ENCODE assay signal across 8 mouse cellular contexts in genomic region chr5:147293127-147293910, GRCm38 (mm10). TPM values are rescaled to one million over a fixed set of nuclear protein-coding genes. Genes with fewer than 3 reads are reported as not detected.
DNase-seq lines count a peak whose midpoint lies in the region; ATAC-seq and TF ChIP-seq lines count a peak whose summit lies in the region.

No protein-coding gene starts in this region.

- TF ChIP-seq POLR2A in thymus, adult 2 months (IDR thresholded peaks at IDR 0.05; ENCODE audit: control insufficient read depth, extremely low read depth, insufficient read depth, low read length, poor library complexity): no peak

- H3K27me3 ChIP-seq in thymus, adult 2 months (ENCODE audit: control insufficient read depth, insufficient read depth, low read length): no peaks in the 10 kb centered on the region; the same call in 1 of the 2 replicates
- H3K27me3 ChIP-seq in forebrain, postnatal 0 days (ENCODE audit: insufficient read depth, low read length): peaks cover 57% of the 10 kb centered on the region
- peaks cover 64% of the 10 kb centered on the region for H3K27me3 ChIP-seq in limb, embryonic 13.5 days
- peaks cover 74% of the 10 kb centered on the region for H3K27me3 ChIP-seq in midbrain, embryonic 13.5 days
- no peaks in the 10 kb centered on the region for H3K27me3 ChIP-seq in splenic B cell, adult 2 months (ENCODE audit: control insufficient read depth, insufficient read depth, low read length, poor library complexity, severe bottlenecking)

- H3K36me3 ChIP-seq in thymus, adult 2 months (ENCODE audit: control insufficient read depth, insufficient read depth, low read length): no peaks in the 10 kb centered on the region
- no peaks in the 10 kb centered on the region for H3K36me3 ChIP-seq in forebrain, postnatal 0 days (ENCODE audit: insufficient read depth)
- H3K36me3 ChIP-seq in limb, embryonic 13.5 days: no peaks in the 10 kb centered on the region
- H3K36me3 ChIP-seq in midbrain, embryonic 13.5 days: no peaks in the 10 kb centered on the region
- no peaks in the 10 kb centered on the region for H3K36me3 ChIP-seq in splenic B cell, adult 2 months (ENCODE audit: control insufficient read depth, insufficient read depth, low read length, poor library complexity, severe bottlenecking)

- peak; percentile 95 for TF ChIP-seq CTCF in thymus, adult 2 months (IDR thresholded peaks at IDR 0.05; ENCODE audit: borderline replicate concordance, control insufficient read depth, extremely low read depth, insufficient read depth, low read length, poor library complexity)
- peak; percentile 95 for TF ChIP-seq CTCF in forebrain, postnatal 0 days (IDR thresholded peaks at IDR 0.05; ENCODE audit: low read depth)

- H3K9ac ChIP-seq in forebrain, postnatal 0 days: no peak overlapping the region
- H3K9ac ChIP-seq in limb, embryonic 13.5 days: no peak overlapping the region
- H3K9ac ChIP-seq in midbrain, embryonic 13.5 days (replicated peaks): no peak overlapping the region

- no peaks in the 10 kb centered on the region for H3K9me3 ChIP-seq in forebrain, postnatal 0 days (ENCODE audit: low read length)
- no peaks in the 10 kb centered on the region; the same call in 1 of the 2 replicates for H3K9me3 ChIP-seq in limb, embryonic 13.5 days
- H3K9me3 ChIP-seq in midbrain, embryonic 13.5 days: no peaks in the 10 kb centered on the region

- no peaks in the 10 kb centered on the region for H3K4me1 ChIP-seq in thymus, adult 2 months (replicated peaks; ENCODE audit: control insufficient read depth, insufficient read depth, low read length)
- H3K4me1 ChIP-seq in forebrain, postnatal 0 days (ENCODE audit: insufficient read depth): no peaks in the 10 kb centered on the region
- peaks cover 9% of the 10 kb centered on the region; the same call in 1 of the 2 replicates for H3K4me1 ChIP-seq in limb, embryonic 13.5 days
- no peaks in the 10 kb centered on the region for H3K4me1 ChIP-seq in midbrain, embryonic 13.5 days (replicated peaks)

- no peak overlapping the region for H3K4me2 ChIP-seq in forebrain, postnatal 0 days (ENCODE audit: low read depth)
- no peak overlapping the region for H3K4me2 ChIP-seq in limb, embryonic 13.5 days (replicated peaks)
- H3K4me2 ChIP-seq in midbrain, embryonic 13.5 days (replicated peaks): no peak overlapping the region

- 25% methylated on average over 18 of the region's 18 CpGs for WGBS in thymus, adult 2 months
- WGBS in forebrain, postnatal 0 days: 21% methylated on average over 18 of the region's 18 CpGs
- 22% methylated on average over 18 of the region's 18 CpGs for WGBS in limb, embryonic 13.5 days
- WGBS in midbrain, embryonic 13.5 days: 14% methylated on average over 18 of the region's 18 CpGs

- peak; percentile 78 for ATAC-seq in forebrain, postnatal 0 days
- ATAC-seq in inflammation-experienced regulatory T-cells, adult 6 months: peak; percentile 50
- peak; percentile 87 for ATAC-seq in limb, embryonic 13.5 days (ENCODE audit: low FRiP score, low read depth)
- ATAC-seq in midbrain, embryonic 13.5 days: peak; percentile 81

- no peak overlapping the region for H3K4me3 ChIP-seq in thymus, adult 2 months (ENCODE audit: control insufficient read depth, insufficient read depth, low read length)
- H3K4me3 ChIP-seq in forebrain, postnatal 0 days (ENCODE audit: low read depth, low read length): no peak overlapping the region
- H3K4me3 ChIP-seq in limb, embryonic 13.5 days: no peak overlapping the region
- no peak overlapping the region for H3K4me3 ChIP-seq in midbrain, embryonic 13.5 days (replicated peaks)

- no peak overlapping the region for H3K27ac ChIP-seq in thymus, adult 2 months (ENCODE audit: control insufficient read depth, insufficient read depth, low read length)
- no peak overlapping the region for H3K27ac ChIP-seq in forebrain, postnatal 0 days (ENCODE audit: low read depth, low read length)
- no peak overlapping the region for H3K27ac ChIP-seq in limb, embryonic 13.5 days
- H3K27ac ChIP-seq in midbrain, embryonic 13.5 days: no peak overlapping the region

- DNase-seq in thymus, adult 2 months: peak; percentile 61
- DNase-seq in thymus, adult 18-20 months: no peak
- DNase-seq in cerebellum, adult 18-20 months: peak; percentile 53 to 63
- peak; percentile 80 for DNase-seq in forebrain, postnatal 0 days
- DNase-seq in splenic B cell, adult 2 months (ENCODE audit: low read depth, low spot score): peak; percentile 83

RNA-seq across cellular contexts. Expression of gene Cdx2, which starts 13.8 kb away (rescaled TPM):
- polyA plus RNA-seq in thymus, adult 2 months (2012; rRNA removed): 0.32 TPM in 2 replicates
- not detected in 2 replicates for total RNA-seq in forebrain, postnatal 0 days (2014; rRNA removed)
- polyA plus RNA-seq in forebrain, postnatal 0 days (2015; fragmentation: Nextera tagmentation; extraction: Ambion mirVana): not detected in 2 replicates
- polyA plus RNA-seq in inflammation-experienced regulatory T-cells, adult 6 months (2017; shearing (Covaris generic)): not detected
- polyA plus RNA-seq in limb, embryonic 13.5 days (2015; fragmentation: Nextera tagmentation; extraction: Ambion mirVana): 0.06 TPM in 1 of 2 replicates, not detected in the other
- not detected in 2 replicates for polyA plus RNA-seq in midbrain, embryonic 13.5 days (2015; fragmentation: Nextera tagmentation; extraction: Ambion mirVana)

RNA-seq across cellular contexts. Expression of gene Pdx1, which starts 23.6 kb away (rescaled TPM):
- polyA plus RNA-seq in thymus, adult 2 months (2012; rRNA removed): 0.06 TPM in 1 of 2 replicates, not detected in the other
- not detected in 2 replicates for total RNA-seq in forebrain, postnatal 0 days (2014; rRNA removed)
- not detected in 2 replicates for polyA plus RNA-seq in forebrain, postnatal 0 days (2015; fragmentation: Nextera tagmentation; extraction: Ambion mirVana)
- not detected for polyA plus RNA-seq in inflammation-experienced regulatory T-cells, adult 6 months (2017; shearing (Covaris generic))
- not detected in 2 replicates for polyA plus RNA-seq in limb, embryonic 13.5 days (2015; fragmentation: Nextera tagmentation; extraction: Ambion mirVana)
- polyA plus RNA-seq in midbrain, embryonic 13.5 days (2015; fragmentation: Nextera tagmentation; extraction: Ambion mirVana): not detected in 2 replicates

RNA-seq across cellular contexts. Expression of gene Urad, which starts 28.9 kb away (rescaled TPM):
- polyA plus RNA-seq in thymus, adult 2 months (2012; rRNA removed): 0.15 and 0.87 TPM in 2 replicates
- total RNA-seq in forebrain, postnatal 0 days (2014; rRNA removed): not detected in 2 replicates
- not detected in 2 replicates for polyA plus RNA-seq in forebrain, postnatal 0 days (2015; fragmentation: Nextera tagmentation; extraction: Ambion mirVana)
- polyA plus RNA-seq in inflammation-experienced regulatory T-cells, adult 6 months (2017; shearing (Covaris generic)): not detected
- polyA plus RNA-seq in limb, embryonic 13.5 days (2015; fragmentation: Nextera tagmentation; extraction: Ambion mirVana): not detected in 2 replicates
- not detected in 2 replicates for polyA plus RNA-seq in midbrain, embryonic 13.5 days (2015; fragmentation: Nextera tagmentation; extraction: Ambion mirVana)

Comparison
In these comparisons a context has a peak if more than half of its experiments do, and no peak if none do; other contexts are left out.
1. DNase-seq: peak in thymus, adult 2 months (single experiment), cerebellum, adult 18-20 months (2 of 2), forebrain, postnatal 0 days (single experiment) and splenic B cell, adult 2 months (single experiment); none in thymus, adult 18-20 months (0 of 2).
2. Peak in every context shown above with its lines, with median percentiles within 50 percentile points of each other: ATAC-seq.